Mouse (Mus musculus): ENCODE results near the gene Gm49366.

GRCm38 (mm10) chr12:84023052-84023745 is 15.5 kb upstream of the Gm49366 start:
- TF ChIP-seq CTCF (IDR thresholded peaks at IDR 0.05; ENCODE audit: low read depth): no peak
- no peak for TF ChIP-seq EP300 (optimal IDR thresholded peaks at IDR 0.05)
